Mouse (Mus musculus): ENCODE measurements around the gene Fyttd1. TPM values are rescaled to one million over a fixed set of nuclear protein-coding genes. Genes with fewer than 3 reads are reported as not detected.

The Fyttd1 gene
- polyA plus RNA-seq, 1 experiment from 2014 or later: 110 TPM

- Histone ChIP-seq H3K4me2 (no peak overlapping the region), H3K4me3 (no peak overlapping the region), H3K4me1 (no peaks in the 10 kb centered on the region), H3K27ac (no peak overlapping the region), H3K27me3 (replicated peaks) (no peaks in the 10 kb centered on the region), H3K9ac (no peak overlapping the region), H3K36me3 (replicated peaks) (peaks cover 8% of the 10 kb centered on the region; the same call in 1 of the 2 replicates), H3K9me3 (no peaks in the 10 kb centered on the region)
- WGBS: 74% methylated on average over 6 of the region's 6 CpGs
- 0 out of 2 replicates have a peak, but pooled peaks have one; percentile 27 for ATAC-seq (replicated peaks)
These were observed 77.0 kb downstream of the Fyttd1 start for GRCm38 (mm10) chr16:32954304-32954703.

DNA sequence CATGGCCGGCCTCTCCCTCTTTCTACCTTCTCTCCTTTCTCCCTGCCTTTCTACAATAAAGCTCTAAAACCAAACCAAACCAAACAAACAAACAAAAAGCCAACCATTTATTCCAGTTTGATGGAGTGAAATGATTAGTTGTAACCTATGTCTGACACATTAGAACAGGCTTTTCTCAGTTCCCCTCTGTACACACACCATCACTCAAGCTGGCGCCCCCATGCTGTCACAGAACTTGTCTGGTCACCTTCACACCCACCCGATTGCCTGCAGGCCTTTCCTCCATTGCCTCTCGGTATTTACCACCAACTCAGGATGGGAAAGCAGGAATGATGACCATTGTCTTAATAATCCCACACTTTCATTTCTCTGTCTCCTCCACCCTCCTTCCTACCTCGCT lies 79.6 kb downstream of the Fyttd1 start:
- WGBS: 74% methylated on average over 5 of the region's 5 CpGs
- no peaks in the 10 kb centered on the region for H3K27me3 ChIP-seq (replicated peaks)
- no peaks in the 10 kb centered on the region for H3K9me3 ChIP-seq

More for the DNA sequence above, 79.6 kb downstream of the Fyttd1 start:
- no peak for ATAC-seq (replicated peaks)
- no peak overlapping the region for H3K27ac ChIP-seq
- H3K4me2 ChIP-seq: no peak overlapping the region
- peaks cover 29% of the 10 kb centered on the region; the same call in 1 of the 2 replicates for H3K36me3 ChIP-seq (replicated peaks)
- H3K4me1 ChIP-seq: no peaks in the 10 kb centered on the region
- H3K4me3 ChIP-seq: no peak overlapping the region
- no peak overlapping the region for H3K9ac ChIP-seq

Other genes starting within 250 kb of the Fyttd1 start
- 22.0 and 24.2 TPM in 2 replicates for gene Tnk2, start 233.6 kb upstream of the Fyttd1 start, polyA plus RNA-seq (2015; fragmentation: Nextera tagmentation; extraction: Ambion mirVana)
- gene Muc4, start 141.6 kb upstream of the Fyttd1 start, polyA plus RNA-seq (2015; fragmentation: Nextera tagmentation; extraction: Ambion mirVana): not detected in 2 replicates
- not detected in 2 replicates for gene Muc20, start 80.1 kb upstream of the Fyttd1 start, polyA plus RNA-seq (2015; fragmentation: Nextera tagmentation; extraction: Ambion mirVana)
- gene Smbd1, start 67.0 kb upstream of the Fyttd1 start, polyA plus RNA-seq (2015; fragmentation: Nextera tagmentation; extraction: Ambion mirVana): not detected in 2 replicates
- gene Rubcn, start 266 bp downstream of the Fyttd1 start, polyA plus RNA-seq (2015; fragmentation: Nextera tagmentation; extraction: Ambion mirVana): 37.3 and 38.0 TPM in 2 replicates
- gene Lrch3, start 36.6 kb downstream of the Fyttd1 start, polyA plus RNA-seq (2015; fragmentation: Nextera tagmentation; extraction: Ambion mirVana): 43.0 and 56.3 TPM in 2 replicates
- gene Iqcg, start 178.7 kb downstream of the Fyttd1 start, polyA plus RNA-seq (2015; fragmentation: Nextera tagmentation; extraction: Ambion mirVana): 6.4 and 7.1 TPM in 2 replicates
- gene Rpl35a, start 179.0 kb downstream of the Fyttd1 start, polyA plus RNA-seq (2015; fragmentation: Nextera tagmentation; extraction: Ambion mirVana): 404 and 412 TPM in 2 replicates
- gene Lmln, start 185.0 kb downstream of the Fyttd1 start, polyA plus RNA-seq (2015; fragmentation: Nextera tagmentation; extraction: Ambion mirVana): 5.1 and 6.6 TPM in 2 replicates

Measured in midbrain, embryonic 15.5 days (tissue).